Mouse (Mus musculus) lung, adult 2 months (tissue): ENCODE measurements around the gene 4933402N22Rik. TPM values are rescaled to one million over a fixed set of nuclear protein-coding genes. Genes with fewer than 3 reads are reported as not detected.
"Not testable (repeated sequence)": the region's sequence is repeated elsewhere in the genome, so short reads cannot be mapped to it uniquely, and the experiment has no call there.

ENCODE experiments used
- DNase-seq: peaks from one replicate; pipeline ENCODE4 v3.0.0; 2022
- H3K4me1 ChIP-seq: fragments of 200-500 bp; 2 replicates; pipeline ENCODE4 v1.6.1; 2011; ENCODE audit warnings: low read length; ENCODE audit not compliant: control insufficient read depth, insufficient read depth
- H3K4me3 ChIP-seq: fragments of 200-500 bp; replicated peaks from 2 replicates; pipeline ENCODE3; 2011; ENCODE audit warnings: low read depth, mild to moderate bottlenecking, control low read depth, low read length; ENCODE audit errors: extremely low read depth
- WGBS: fragments of 180-500 bp; shearing (Covaris S2); methylation state at CpG from one replicate; pipeline ENCODE4 v1.1.7; 2018; 5-methylcytosine and 5-hydroxymethylcytosine counted together
- polyA plus RNA-seq: library from polyadenylated mRNA; depleted of rRNA; stranded (reverse); fragments of >200 nt; gene quantifications from 2 replicates; pipeline ENCODE4 v1.2.3, GENCODE M21; 2012; rRNA removed

4933402N22Rik gene
- not detected in 2 replicates for polyA plus RNA-seq

DNA sequence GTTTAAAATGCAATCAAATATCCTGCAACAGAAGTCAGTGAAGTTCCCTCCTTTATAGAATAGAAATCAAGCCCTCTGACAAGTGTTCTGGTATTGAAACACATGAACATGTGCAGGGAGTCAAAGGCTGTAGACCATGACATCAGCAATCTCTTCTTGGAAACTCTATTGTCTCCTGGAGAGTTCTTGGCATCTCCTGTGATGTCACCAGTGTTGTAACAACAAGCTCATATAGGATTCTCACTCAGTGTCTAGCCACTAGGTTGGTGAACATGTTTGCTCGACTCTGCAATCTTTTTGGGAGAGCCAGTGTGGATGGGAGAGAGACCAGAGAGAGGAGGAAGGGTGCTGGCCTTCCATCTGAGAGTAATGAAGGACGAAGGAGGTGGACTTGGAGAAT, at the start of gene 4933402N22Rik:
TSS of gene 4933402N22Rik (plus strand) at position 301 of the 400 bp plus-strand sequence.
- not testable (repeated sequence) for DNase-seq, H3K4me1 ChIP-seq, H3K4me3 ChIP-seq
- 33% methylated on average over 1 of the region's 2 CpGs for WGBS

DNA sequence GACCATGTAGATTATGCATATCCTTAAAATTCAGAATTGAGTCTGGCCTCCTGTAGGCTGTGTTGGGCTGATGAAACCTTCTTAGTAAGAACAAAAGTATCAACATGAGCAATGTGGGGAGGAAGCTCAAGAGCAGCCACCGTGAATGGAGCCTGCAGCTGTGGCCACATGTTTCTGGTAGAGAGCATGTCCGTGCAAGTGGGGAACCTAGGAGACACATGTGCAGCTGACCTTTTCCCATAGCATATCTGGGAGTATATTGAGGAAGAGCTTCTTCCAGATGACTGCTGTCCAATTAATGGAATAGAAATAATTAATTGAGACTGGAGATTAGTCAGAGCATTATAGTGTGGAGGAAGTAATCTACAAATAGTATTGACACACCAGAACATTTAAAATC, 5.9 kb downstream of the 4933402N22Rik start:
- H3K4me1 ChIP-seq, H3K4me3 ChIP-seq, DNase-seq: not testable (repeated sequence)
- WGBS: 51% methylated on average over 2 of the region's 2 CpGs

Other genes starting within 250 kb of the 4933402N22Rik start
- gene Gm8922, start 236.1 kb upstream of the 4933402N22Rik start, polyA plus RNA-seq: not detected in 2 replicates
- not detected in 2 replicates for gene Gm8926, start 147.5 kb upstream of the 4933402N22Rik start, polyA plus RNA-seq
- not detected in 2 replicates for gene Gm6465, start 72.5 kb upstream of the 4933402N22Rik start, polyA plus RNA-seq